Mouse (Mus musculus) retina, embryonic 14.5 days (tissue): ENCODE results near the gene Cpm.
A peak's percentile ranks its signal among the peaks of the same experiment; 100 is the strongest.

ENCODE experiments used
- DNase-seq: peaks from one replicate; pipeline ENCODE4 v3.0.0-alpha.2; 2015; ENCODE audit warnings: low spot score

The Cpm gene

GRCm38 (mm10) chr10:117620934-117621501 is 8.3 kb upstream of the Cpm start:
- DNase-seq, result no peak

DNA sequence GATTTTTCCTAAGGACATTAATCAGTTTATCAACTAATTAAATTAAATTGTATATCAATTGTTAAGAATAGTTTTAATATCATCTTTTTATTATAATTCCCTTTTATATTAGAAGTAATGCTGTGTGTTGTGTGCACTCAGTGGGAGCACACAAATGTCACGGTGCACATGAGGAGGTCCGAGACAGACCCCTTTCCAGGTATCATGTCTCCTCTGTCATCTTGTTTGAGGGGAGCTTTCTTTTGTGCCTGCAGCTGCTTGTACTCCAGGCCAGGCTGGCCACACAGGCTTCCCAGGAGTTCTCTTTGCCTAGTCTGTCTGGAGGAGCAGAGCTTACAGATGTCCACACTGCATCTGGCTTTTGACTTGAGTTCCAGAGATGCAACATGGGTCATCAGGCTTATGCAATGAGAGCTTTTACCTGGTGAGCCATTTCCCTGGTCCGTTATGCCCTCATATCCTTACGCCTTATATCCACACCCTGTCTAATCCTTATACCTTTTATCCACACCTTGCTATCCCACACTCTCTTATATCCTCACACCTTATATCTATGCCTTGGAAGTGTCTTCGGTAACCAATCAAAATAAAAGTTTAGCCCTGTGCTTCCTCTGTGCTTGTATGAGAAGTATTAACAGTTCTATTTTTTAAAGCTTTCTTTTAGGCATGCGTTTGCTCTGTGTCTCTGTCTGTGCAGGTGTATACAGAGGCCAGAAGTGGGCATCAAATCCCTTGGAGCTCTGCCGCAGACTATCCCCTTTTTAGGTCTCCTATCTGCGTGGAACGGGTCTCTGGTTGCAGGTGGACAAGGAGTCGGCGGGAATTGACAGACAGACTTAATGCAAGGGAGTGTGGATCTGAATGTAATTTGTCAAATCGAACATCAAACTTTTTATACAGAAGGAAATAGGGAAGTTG is 7.4 kb upstream of the Cpm start:
- DNase-seq, result no peak

DNA sequence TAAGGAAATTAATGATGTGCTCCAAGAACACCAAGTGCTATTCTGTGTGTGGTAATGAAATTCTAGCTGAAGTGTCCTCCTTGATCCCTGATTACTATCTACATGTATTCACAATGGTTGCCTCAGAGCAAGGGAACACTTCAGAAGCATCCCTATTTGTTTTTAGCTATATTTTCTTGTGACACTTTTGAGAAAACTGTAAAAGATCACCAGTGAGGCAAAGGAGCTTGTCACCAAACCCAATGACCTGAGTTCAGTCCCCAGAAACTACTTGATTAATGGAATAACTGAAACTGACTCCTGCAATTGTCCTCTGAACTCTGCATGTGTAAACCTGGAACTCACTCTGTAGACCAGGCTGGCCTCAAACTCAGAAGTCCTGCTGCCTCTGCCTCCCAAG is 5.9 kb upstream of the Cpm start:
- DNase-seq, result no peak

- DNase-seq, result no peak
Observed at GRCm38 (mm10) chr10:117624222-117624621, 5.1 kb upstream of the Cpm start.

DNA sequence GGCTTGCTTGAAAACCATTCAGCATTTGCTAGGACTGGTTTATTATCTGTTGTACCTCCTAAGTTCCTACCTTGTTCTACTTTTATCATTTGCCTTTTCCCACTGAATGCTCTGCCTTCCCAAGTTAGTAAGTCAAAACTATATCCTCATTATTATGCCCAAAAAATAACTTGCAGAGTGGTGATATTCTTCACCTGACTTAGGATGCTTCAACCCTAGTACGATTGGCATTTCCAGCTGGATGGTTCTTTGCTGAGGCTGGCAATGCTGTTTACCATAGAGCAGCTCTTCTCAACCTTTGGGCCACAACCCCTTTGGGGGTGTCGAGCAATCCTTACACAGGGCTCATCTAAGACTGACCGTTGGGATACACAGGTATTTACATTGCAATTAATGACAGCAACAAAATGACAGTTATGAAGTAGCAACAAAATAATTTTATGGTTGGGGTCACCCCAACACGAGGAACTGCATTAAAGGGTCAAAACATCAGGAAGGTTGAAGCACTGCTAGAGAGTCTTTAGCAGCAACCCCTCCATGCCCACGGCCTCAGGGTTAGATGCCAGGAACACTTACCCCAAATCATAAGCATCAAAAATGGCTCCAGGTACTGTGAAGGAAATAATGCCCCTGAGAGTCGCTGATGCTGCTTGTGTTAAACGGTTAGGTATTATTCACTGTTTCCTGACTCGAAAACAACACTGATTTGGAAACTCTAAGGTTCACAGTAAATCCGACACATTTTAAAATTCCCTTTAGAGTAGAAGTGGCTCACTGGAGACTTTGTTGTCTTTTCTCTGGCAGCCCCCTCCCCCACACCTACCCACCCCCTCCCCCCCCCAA is 4.4 kb upstream of the Cpm start:
- no peak for DNase-seq

- no peak for DNase-seq
Observed at GRCm38 (mm10) chr10:117625500-117626296, 3.6 kb upstream of the Cpm start.

DNA sequence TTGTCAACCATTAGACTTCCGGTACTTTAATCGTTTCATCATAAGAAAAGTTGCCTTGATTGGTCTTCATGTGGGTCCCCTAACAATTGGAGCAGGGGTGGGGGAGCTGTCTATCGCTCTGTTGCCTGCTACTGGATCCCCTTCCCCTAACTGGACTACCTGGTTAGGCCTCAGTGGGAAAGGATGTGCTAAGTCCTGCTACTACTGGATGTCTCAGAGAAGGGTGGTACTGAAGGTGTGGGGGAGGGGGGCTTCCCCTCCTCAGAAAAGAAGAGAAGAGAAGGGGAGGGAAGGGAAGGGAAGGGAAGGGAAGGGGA is 3.0 kb upstream of the Cpm start:
- DNase-seq, result no peak

GRCm38 (mm10) chr10:117626840-117627615 is 2.3 kb upstream of the Cpm start:
- no peak for DNase-seq

GRCm38 (mm10) chr10:117627616-117627930 is 1.7 kb upstream of the Cpm start:
- DNase-seq, result no peak

DNA sequence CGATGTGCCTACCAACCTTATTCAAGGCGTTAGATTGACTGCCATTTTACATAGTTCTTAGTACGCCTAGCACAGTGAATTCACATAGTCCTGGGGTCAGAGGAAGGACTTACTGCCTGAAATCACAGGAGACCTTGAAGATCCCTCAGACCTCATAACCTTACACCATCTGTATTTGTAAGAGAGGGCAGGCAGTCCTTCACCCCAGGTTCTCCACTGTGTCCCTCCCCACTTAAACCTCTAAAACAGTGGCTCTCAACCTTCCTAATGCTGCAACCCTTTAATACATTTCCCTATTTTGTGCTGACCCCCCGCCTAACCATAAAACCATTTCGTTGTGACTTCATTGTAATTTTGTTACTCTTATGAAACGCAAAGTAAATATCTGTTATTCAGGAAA is 1.4 kb upstream of the Cpm start:
- DNase-seq, result no peak

DNA sequence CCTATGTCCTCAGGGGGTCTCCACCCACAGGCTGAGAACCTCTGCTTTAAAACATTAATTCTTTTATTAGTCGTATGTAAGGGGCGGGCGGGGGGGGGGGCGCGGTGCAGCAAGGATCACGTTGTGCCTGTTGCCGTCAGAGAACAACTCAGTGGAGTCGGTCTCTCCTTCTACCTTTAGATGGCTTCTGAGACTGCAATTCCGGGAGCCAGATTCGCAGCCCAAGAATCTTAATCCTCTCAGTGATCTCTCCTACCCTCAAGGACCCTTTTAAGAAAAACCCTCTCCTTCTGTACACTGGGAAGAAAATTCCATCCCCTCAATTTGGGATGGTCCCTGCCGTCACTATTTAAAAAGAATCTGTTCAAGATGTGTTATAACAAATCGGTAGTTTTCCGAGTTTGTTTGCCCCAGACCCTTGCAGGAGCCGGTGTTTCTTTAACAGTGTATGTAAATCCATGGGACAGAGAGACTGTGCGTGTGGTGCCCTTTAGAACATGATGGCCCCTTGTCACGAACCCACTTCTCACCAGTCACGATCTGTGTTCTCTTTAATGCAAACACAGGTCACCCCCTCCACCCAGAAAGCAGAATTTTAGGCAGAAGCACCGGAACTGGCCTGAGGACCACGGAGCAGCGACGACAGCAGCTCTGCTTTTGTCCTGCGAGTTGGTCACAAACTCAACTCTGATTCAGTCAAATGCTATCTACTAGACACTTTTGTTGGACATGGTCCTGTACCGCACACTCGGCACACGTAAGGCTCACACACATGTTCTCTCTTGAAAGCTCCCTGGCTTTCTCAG is 734 bp upstream of the Cpm start:
- peak; percentile 7 for DNase-seq

- DNase-seq, result peak; percentile 7
Observed at GRCm38 (mm10) chr10:117630176-117630575, 876 bp downstream of the Cpm start.

- no peak for DNase-seq
Observed at GRCm38 (mm10) chr10:117630810-117631209, 1.5 kb downstream of the Cpm start.

- DNase-seq, result no peak
Observed at GRCm38 (mm10) chr10:117631562-117632259, 2.4 kb downstream of the Cpm start.

DNA sequence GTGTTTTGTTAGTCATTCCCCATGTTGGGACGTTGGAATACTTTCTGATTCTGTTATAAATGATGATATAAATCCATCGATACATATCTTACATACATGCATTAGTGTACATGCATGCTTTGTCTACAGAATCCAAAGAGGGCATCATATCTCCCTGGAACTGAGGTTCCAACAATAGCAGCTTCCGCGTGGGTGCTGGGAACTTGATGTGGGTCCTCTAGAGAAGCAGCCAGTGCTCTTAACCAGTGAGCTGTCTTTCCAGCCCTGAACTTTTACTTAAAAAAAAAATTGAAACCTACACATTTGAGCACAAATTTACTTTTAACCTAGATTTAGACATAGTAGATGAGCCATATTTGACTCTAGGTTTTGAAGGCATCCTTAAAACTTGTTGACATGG is 3.1 kb downstream of the Cpm start:
- DNase-seq, result no peak

DNA sequence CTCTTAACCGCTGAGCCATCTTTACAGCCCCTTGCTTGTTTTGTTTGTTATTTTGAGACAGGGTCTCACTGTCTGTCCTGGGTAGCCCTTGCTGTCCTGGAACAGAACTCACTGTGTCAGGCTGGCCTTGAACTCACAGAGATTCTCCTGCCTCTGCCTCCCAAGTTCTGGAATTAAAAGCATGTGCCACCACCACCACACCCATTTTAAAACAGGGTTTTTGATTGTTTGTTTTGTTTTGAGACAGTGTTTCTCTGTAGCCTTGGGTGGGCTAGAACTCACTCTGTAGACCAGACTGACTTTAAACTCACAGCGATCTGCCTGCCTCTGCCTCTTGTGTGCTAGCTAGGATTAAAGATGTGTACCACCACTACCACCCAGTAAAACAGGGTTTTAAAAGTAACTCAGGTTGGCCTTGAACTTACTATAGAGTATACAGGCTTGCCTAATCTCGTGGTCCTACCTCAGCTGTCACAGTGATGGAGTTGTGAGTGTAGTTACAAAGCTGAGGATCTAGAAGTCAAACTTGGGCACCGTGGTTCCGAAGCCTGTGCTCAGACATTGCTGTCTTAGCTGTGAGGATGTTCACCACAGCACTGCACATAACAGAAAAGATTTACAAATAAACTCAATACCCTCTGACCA is 4.4 kb downstream of the Cpm start:
- DNase-seq, result no peak

DNA sequence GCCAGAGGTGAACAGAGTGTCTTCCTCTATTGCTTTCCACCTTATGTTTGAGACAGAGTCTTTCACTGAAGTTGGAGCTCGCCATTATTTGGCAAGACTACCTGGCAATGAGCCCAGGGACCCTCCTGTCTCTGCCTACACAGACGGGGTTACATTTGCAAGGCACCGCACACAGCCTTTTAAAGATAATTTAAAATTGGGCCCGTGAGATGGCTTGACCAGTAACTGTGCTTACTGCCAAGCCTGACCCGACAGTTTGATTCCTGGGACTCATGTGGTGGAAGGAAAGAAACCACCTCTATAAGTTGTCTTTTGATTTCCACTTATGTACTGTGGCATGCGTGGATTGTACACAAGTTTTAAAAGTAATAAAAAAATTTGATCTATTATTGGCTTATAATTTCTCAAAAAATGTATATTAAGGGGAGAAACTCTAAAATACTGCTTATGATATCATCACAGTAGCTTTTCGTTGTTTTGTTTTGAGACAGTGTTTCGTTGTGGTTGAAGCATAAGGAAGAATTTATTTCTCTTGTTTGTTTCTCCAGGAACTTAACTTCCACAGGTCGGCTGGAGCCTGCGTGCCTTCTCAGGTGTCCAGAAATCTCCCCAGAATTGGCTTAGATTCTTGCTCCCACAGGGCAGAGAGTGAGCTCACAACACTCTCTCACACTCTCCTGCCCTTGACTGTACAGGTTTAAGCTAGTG is 5.2 kb downstream of the Cpm start:
- no peak for DNase-seq

- DNase-seq, result no peak
Observed at GRCm38 (mm10) chr10:117635078-117635771, 5.9 kb downstream of the Cpm start.
